Mouse (Mus musculus) inflammation-experienced regulatory T-cells (primary cell): Measurements from ENCODE around the gene Gm10128. TPM values are rescaled to one million over a fixed set of nuclear protein-coding genes. Genes with fewer than 3 reads are reported as not detected.

ENCODE experiments used
- polyA plus RNA-seq, 2 experiments: library from polyadenylated mRNA; unstranded; fragments of 100-300 nt; shearing (Covaris generic); gene quantifications; one replicate each; pipeline ENCODE4 v1.2.1; 2017

Gene Gm10128
- not detected for polyA plus RNA-seq

DNA sequence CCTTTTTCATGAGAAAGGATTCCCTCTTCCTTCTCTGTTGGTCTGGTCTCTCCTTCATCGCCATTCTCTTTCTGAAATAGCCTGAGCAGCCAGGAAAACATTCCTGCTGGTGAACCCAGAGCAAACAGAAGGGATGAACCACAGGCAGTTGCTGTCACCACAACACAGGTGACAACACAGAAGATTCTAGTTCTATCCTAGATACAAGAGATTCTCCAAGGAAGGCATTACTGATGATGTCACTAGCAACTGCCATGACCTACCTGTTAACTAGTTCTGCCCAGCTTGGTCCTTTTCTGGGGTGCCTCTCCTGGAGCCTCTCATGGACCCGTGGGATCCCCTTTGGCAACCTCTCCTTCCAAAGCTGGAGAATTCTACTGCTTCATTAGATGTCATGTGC lies at the start of gene Gm10128:
Gm10128 (minus strand) TSS at position 101 of the 400 bp plus-strand sequence.

DNA sequence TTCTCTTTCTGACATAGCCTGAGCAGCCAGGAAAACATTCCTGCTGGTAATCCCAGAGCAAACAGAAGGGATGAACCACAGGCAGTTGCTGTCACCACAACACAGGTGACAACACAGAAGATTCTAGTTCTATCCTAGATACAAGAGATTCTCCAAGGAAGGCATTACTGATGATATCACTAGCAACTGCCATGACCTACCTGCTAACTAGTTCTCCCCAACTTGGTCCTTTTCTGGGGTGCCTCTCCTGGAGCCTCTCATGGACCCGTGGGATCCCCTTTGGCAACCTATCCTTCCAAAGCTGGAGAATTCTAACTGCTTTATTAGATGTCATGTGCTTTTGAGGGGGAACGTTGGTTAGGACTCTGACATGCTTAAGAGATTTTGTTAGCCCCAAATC lies 48.3 kb downstream of the Gm10128 start, which contains the start of gene Gm10338:
Gm10338 (minus strand) TSS at position 101 of the 400 bp plus-strand sequence.

Other genes with a start within 250 kb of the Gm10128 start
- gene Gm3755, start 193.1 kb downstream of the Gm10128 start, polyA plus RNA-seq: not detected
- 10 to 100 TPM in 1 of 2 experiments, 1 to 10 TPM in 1; 7.1 to 14.6 TPM for gene Gm3752, start 160.2 kb downstream of the Gm10128 start, polyA plus RNA-seq
- 1 to 10 TPM in 1 of 2 experiments, not detected in 1; 4.6 TPM for gene Gm3558, start 75.4 kb downstream of the Gm10128 start, polyA plus RNA-seq
- gene Gm10338, start 48.4 kb downstream of the Gm10128 start, polyA plus RNA-seq: under 1 TPM in 1 of 2 experiments, not detected in 1; 0.25 TPM
- gene Gm26661, start 147.6 kb upstream of the Gm10128 start, polyA plus RNA-seq: not detected
- 10 to 100 TPM; 12.7 to 13.7 TPM for gene Flnb, start 174.0 kb upstream of the Gm10128 start, polyA plus RNA-seq